Mouse (Mus musculus): Measurements from ENCODE around the gene Strbp. TPM values are rescaled to one million over a fixed set of nuclear protein-coding genes. Genes with fewer than 3 reads are reported as not detected.

Gene Strbp
- total and polyA plus RNA-seq, 2 experiments from 2014 or later = 105 to 118 TPM

DNA sequence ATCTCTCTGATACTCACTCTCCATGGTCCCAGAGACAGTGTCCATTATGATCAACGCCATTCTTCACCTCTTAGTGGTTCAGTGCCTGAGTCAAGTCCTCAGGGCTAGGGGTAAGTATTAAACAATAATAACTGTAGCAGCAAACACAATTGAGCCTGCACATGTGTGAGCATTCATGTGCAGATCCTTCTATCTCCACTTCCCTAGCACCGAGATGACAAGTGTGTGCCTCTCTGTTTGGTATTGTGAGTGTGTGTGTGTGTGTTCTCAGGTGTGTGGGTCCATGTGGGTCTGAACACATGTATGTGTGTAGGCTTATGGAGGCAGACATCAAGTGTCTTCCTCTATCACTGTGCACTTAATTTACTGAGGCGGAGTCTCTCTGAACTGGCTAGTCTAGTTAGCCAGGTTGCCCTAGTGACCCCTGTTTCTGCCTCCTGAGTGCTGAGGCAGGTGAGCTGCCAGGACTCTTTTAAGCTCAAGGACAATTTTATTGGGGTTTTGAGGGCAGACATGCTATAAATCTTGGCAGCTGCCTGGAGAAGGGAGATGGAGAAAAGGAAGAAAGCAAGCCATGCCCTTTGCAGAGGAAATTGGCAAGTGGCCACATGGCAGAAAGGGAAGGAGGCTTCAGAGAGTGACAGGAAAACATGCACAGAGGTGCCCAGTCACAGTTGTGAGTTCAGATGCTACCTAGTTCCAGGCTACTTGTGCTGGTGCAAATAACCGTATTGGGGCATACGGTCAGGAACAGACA, 42.8 kb upstream of the Strbp start:
- no peak overlapping the region for H3K4me2 ChIP-seq (ENCODE audit: low read depth, low read length, poor library complexity, severe bottlenecking)
- H3K9ac ChIP-seq (replicated peaks; ENCODE audit: low read length, poor library complexity, severe bottlenecking) = no peak overlapping the region
- H3K36me3 ChIP-seq (ENCODE audit: insufficient read depth, low read length) = no peaks in the 10 kb centered on the region
- H3K9me3 ChIP-seq (ENCODE audit: low read length) = no peaks in the 10 kb centered on the region
- no peaks in the 10 kb centered on the region for H3K27me3 ChIP-seq (ENCODE audit: insufficient read depth, low read length)
- H3K4me1 ChIP-seq (ENCODE audit: insufficient read depth, low read length) = peaks cover 3% of the 10 kb centered on the region; the same call in 1 of the 2 replicates
- H3K27ac ChIP-seq (ENCODE audit: low read depth, low read length) = no peak overlapping the region
- no peak for ATAC-seq (ENCODE audit: low FRiP score)
- no peak for DNase-seq (ENCODE audit: low spot score)
- no peak overlapping the region for H3K4me3 ChIP-seq (ENCODE audit: low read depth, low read length)
- no peak for TF ChIP-seq CTCF (IDR thresholded peaks at IDR 0.05)
- WGBS = 92% methylated on average over 5 of the region's 5 CpGs

DNA sequence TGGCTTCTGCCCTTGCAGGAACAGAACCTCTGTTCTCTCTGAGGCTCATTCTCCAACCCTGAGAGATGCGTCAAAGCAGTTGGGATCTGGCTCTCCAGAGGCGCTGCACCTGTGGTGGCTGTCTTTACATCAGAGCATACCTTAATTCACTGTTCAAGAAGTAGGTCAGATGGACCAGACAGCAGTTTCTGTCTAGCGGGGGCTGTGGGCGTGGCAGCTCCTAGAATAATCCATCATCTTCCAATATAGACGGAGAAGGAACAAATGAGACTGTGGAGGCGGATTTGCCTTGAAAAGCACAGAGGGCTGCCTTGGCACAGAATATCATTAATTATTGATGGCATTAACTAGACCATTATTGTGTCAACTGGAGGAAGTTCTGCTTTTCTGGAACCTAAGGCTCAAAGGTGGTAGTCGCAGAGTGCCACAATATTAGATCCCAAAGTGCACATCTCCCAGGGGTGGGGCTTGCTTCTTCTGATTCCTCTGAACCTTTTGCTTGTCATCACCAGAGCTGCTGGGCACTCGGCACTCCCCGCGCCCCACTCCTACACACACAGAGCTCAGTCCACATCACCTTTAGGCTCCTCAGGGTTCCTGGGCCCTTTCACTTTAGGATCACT, 41.2 kb upstream of the Strbp start:
- Histone ChIP-seq H3K9ac (replicated peaks; ENCODE audit: low read length, poor library complexity, severe bottlenecking) (no peak overlapping the region), H3K27me3 (ENCODE audit: insufficient read depth, low read length) (no peaks in the 10 kb centered on the region), H3K9me3 (ENCODE audit: low read length) (no peaks in the 10 kb centered on the region), H3K4me3 (ENCODE audit: low read depth, low read length) (no peak overlapping the region), H3K4me2 (ENCODE audit: low read depth, low read length, poor library complexity, severe bottlenecking) (no peak overlapping the region), H3K4me1 (ENCODE audit: insufficient read depth, low read length) (peaks cover 3% of the 10 kb centered on the region; the same call in 1 of the 2 replicates), H3K27ac (ENCODE audit: low read depth, low read length) (no peak overlapping the region), H3K36me3 (ENCODE audit: insufficient read depth, low read length) (no peaks in the 10 kb centered on the region)
- ATAC-seq (ENCODE audit: low FRiP score) = no peak
- no peak for DNase-seq (ENCODE audit: low spot score)
- 82% methylated on average over 10 of the region's 10 CpGs for WGBS
- no peak for TF ChIP-seq CTCF (IDR thresholded peaks at IDR 0.05)

- no peaks in the 10 kb centered on the region; the same call in 1 of the 2 replicates for H3K4me1 ChIP-seq (ENCODE audit: insufficient read depth, low read length)
- WGBS = 53% methylated on average over 20 of the region's 20 CpGs
- no peak overlapping the region for H3K4me3 ChIP-seq (ENCODE audit: low read depth, low read length)
- H3K27me3 ChIP-seq (ENCODE audit: insufficient read depth, low read length) = no peaks in the 10 kb centered on the region
- TF ChIP-seq CTCF (IDR thresholded peaks at IDR 0.05) = peak; percentile 28; the same call in 1 of the 2 replicates
- H3K4me2 ChIP-seq (ENCODE audit: low read depth, low read length, poor library complexity, severe bottlenecking) = no peak overlapping the region
- H3K9ac ChIP-seq (replicated peaks; ENCODE audit: low read length, poor library complexity, severe bottlenecking) = no peak overlapping the region
- no peaks in the 10 kb centered on the region for H3K9me3 ChIP-seq (ENCODE audit: low read length)
- no peak for ATAC-seq (ENCODE audit: low FRiP score)
- no peak for DNase-seq (ENCODE audit: low spot score)
- no peaks in the 10 kb centered on the region for H3K36me3 ChIP-seq (ENCODE audit: insufficient read depth, low read length)
- peak overlapping the region; percentile 47 for H3K27ac ChIP-seq (ENCODE audit: low read depth, low read length)
These were observed 38.3 kb upstream of the Strbp start for GRCm38 (mm10) chr2:37741806-37742554.

- TF ChIP-seq CTCF (IDR thresholded peaks at IDR 0.05) = no peak
- no peak overlapping the region for H3K27ac ChIP-seq (ENCODE audit: low read depth, low read length)
- no peaks in the 10 kb centered on the region for H3K9me3 ChIP-seq (ENCODE audit: low read length)
- no peak overlapping the region for H3K4me2 ChIP-seq (ENCODE audit: low read depth, low read length, poor library complexity, severe bottlenecking)
- WGBS = 70% methylated on average over 1 of the region's 1 CpGs
- no peak for ATAC-seq (ENCODE audit: low FRiP score)
- no peaks in the 10 kb centered on the region for H3K36me3 ChIP-seq (ENCODE audit: insufficient read depth, low read length)
- no peak overlapping the region for H3K9ac ChIP-seq (replicated peaks; ENCODE audit: low read length, poor library complexity, severe bottlenecking)
- no peak for DNase-seq (ENCODE audit: low spot score)
- H3K4me1 ChIP-seq (ENCODE audit: insufficient read depth, low read length) = peaks cover 5% of the 10 kb centered on the region; the same call in 1 of the 2 replicates
- H3K27me3 ChIP-seq (ENCODE audit: insufficient read depth, low read length) = no peaks in the 10 kb centered on the region
- no peak overlapping the region for H3K4me3 ChIP-seq (ENCODE audit: low read depth, low read length)
These were observed 32.1 kb upstream of the Strbp start for GRCm38 (mm10) chr2:37735807-37736188.

DNA sequence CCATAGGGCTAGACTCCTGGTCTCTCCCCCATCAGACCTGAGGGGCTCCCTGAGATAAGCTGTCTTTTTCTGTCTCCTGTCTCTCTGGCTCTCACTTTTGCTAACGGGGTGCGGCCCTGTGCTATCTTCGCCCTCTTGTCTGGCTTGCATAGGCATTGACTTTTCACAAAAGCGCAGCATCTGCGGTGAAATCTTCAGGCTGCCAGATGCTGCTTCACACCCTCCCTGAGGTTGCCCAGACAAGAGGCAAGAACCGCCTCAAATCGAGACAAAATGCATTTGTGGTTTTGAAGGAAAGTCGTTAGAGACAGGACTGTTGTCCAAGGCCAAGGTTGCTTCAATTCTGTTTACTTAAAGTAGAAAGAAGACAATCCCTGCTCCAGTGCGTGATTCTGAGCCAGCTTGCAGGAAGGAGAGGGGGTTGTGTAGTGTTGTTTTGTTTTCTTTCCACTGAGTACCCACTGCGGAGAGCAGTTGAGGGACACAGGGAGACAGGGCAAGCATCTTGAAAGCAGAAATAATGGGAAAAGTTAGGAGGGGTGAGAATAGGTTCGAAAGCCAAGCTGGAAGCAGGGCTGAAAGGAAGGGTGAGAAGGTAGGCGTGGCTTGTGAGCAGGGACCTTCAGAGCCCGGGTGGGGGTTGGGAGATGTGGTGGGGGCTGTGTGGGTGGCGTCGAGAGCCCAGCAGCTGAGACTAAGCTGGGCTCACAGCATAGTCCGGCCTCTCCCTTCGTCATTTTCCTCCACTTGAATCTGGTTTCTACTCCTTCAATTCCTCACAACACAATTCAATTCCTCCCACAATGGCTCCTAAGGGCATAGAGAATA, 31.5 kb upstream of the Strbp start:
- no peak overlapping the region for H3K4me3 ChIP-seq (ENCODE audit: low read depth, low read length)
- peak; percentile 19 for DNase-seq (ENCODE audit: low spot score)
- H3K36me3 ChIP-seq (ENCODE audit: insufficient read depth, low read length) = no peaks in the 10 kb centered on the region
- H3K4me2 ChIP-seq (ENCODE audit: low read depth, low read length, poor library complexity, severe bottlenecking) = 0 out of 2 replicates have a peak overlapping the region, but pooled peaks have one; percentile 20
- no peaks in the 10 kb centered on the region for H3K9me3 ChIP-seq (ENCODE audit: low read length)
- 16% methylated on average over 17 of the region's 17 CpGs for WGBS
- H3K9ac ChIP-seq (replicated peaks; ENCODE audit: low read length, poor library complexity, severe bottlenecking) = no peak overlapping the region
- ATAC-seq (ENCODE audit: low FRiP score) = 0 out of 2 replicates have a peak, but pooled peaks have one; percentile 20
- peaks cover 5% of the 10 kb centered on the region; the same call in 1 of the 2 replicates for H3K4me1 ChIP-seq (ENCODE audit: insufficient read depth, low read length)
- TF ChIP-seq CTCF (IDR thresholded peaks at IDR 0.05) = no peak
- H3K27me3 ChIP-seq (ENCODE audit: insufficient read depth, low read length) = no peaks in the 10 kb centered on the region
- no peak overlapping the region for H3K27ac ChIP-seq (ENCODE audit: low read depth, low read length)
